Mouse (Mus musculus): Measurements from ENCODE around the gene Lpxn. TPM values are rescaled to one million over a fixed set of nuclear protein-coding genes. Genes with fewer than 3 reads are reported as not detected.

The Lpxn gene
- polyA plus RNA-seq, 1 experiment: 25.1 TPM

GRCm38 (mm10) chr19:12770888-12771287, 25.1 kb upstream of the Lpxn start:
- no peaks in the 10 kb centered on the region for H3K4me1 ChIP-seq (ENCODE audit: control insufficient read depth, insufficient read depth, insufficient read length)
- no peaks in the 10 kb centered on the region for H3K27me3 ChIP-seq (ENCODE audit: control insufficient read depth, insufficient read depth, low read length)
- TF ChIP-seq CTCF (IDR thresholded peaks at IDR 0.05; ENCODE audit: extremely low read depth, insufficient read depth, insufficient read length, insufficient replicate concordance) (no peak), POLR2A (IDR thresholded peaks at IDR 0.05; ENCODE audit: low read depth, low read length) (no peak)
- no peak overlapping the region for H3K27ac ChIP-seq (ENCODE audit: insufficient read depth, low read length)
- no peak for DNase-seq (ENCODE audit: low read depth in 1 of 2, low spot score in 2 of 2)
- H3K4me3 ChIP-seq (ENCODE audit: extremely low read depth, insufficient read depth, insufficient read length): no peak overlapping the region
- WGBS: 94% methylated on average over 5 of the region's 5 CpGs
- peaks cover 34% of the 10 kb centered on the region for H3K36me3 ChIP-seq (ENCODE audit: control insufficient read depth, insufficient read depth, low read length)

- H3K36me3 ChIP-seq (ENCODE audit: control insufficient read depth, insufficient read depth, low read length): peaks cover 11% of the 10 kb centered on the region
- no peak for DNase-seq (ENCODE audit: low read depth in 1 of 2, low spot score in 2 of 2)
- no peaks in the 10 kb centered on the region for H3K4me1 ChIP-seq (ENCODE audit: control insufficient read depth, insufficient read depth, insufficient read length)
- H3K27ac ChIP-seq (ENCODE audit: insufficient read depth, low read length): no peak overlapping the region
- TF ChIP-seq CTCF (IDR thresholded peaks at IDR 0.05; ENCODE audit: extremely low read depth, insufficient read depth, insufficient read length, insufficient replicate concordance): no peak
- no peak for TF ChIP-seq POLR2A (IDR thresholded peaks at IDR 0.05; ENCODE audit: low read depth, low read length)
- no peak overlapping the region for H3K4me3 ChIP-seq (ENCODE audit: extremely low read depth, insufficient read depth, insufficient read length)
- H3K27me3 ChIP-seq (ENCODE audit: control insufficient read depth, insufficient read depth, low read length): no peaks in the 10 kb centered on the region
Observed at GRCm38 (mm10) chr19:12780437-12780836, 15.6 kb upstream of the Lpxn start.

- no peak for DNase-seq (ENCODE audit: low read depth in 1 of 2, low spot score in 2 of 2)
- TF ChIP-seq POLR2A (IDR thresholded peaks at IDR 0.05; ENCODE audit: low read depth, low read length) (no peak), CTCF (IDR thresholded peaks at IDR 0.05; ENCODE audit: extremely low read depth, insufficient read depth, insufficient read length, insufficient replicate concordance) (no peak)
- H3K27me3 ChIP-seq (ENCODE audit: control insufficient read depth, insufficient read depth, low read length): no peaks in the 10 kb centered on the region
- WGBS: 97% methylated on average over 2 of the region's 2 CpGs
- H3K4me3 ChIP-seq (ENCODE audit: extremely low read depth, insufficient read depth, insufficient read length): no peak overlapping the region
- H3K4me1 ChIP-seq (ENCODE audit: control insufficient read depth, insufficient read depth, insufficient read length): peaks cover 2% of the 10 kb centered on the region; the same call in 1 of the 2 replicates
- no peak overlapping the region for H3K27ac ChIP-seq (ENCODE audit: insufficient read depth, low read length)
- H3K36me3 ChIP-seq (ENCODE audit: control insufficient read depth, insufficient read depth, low read length): no peaks in the 10 kb centered on the region
Observed at GRCm38 (mm10) chr19:12786803-12787395, 9.1 kb upstream of the Lpxn start.

GRCm38 (mm10) chr19:12787721-12788120, 8.3 kb upstream of the Lpxn start:
- DNase-seq (ENCODE audit: low read depth in 1 of 2, low spot score in 2 of 2): no peak
- Histone ChIP-seq H3K4me1 (ENCODE audit: control insufficient read depth, insufficient read depth, insufficient read length) (peaks cover 2% of the 10 kb centered on the region; the same call in 1 of the 2 replicates), H3K4me3 (ENCODE audit: extremely low read depth, insufficient read depth, insufficient read length) (no peak overlapping the region), H3K36me3 (ENCODE audit: control insufficient read depth, insufficient read depth, low read length) (no peaks in the 10 kb centered on the region), H3K27ac (ENCODE audit: insufficient read depth, low read length) (no peak overlapping the region), H3K27me3 (ENCODE audit: control insufficient read depth, insufficient read depth, low read length) (no peaks in the 10 kb centered on the region)
- TF ChIP-seq CTCF (IDR thresholded peaks at IDR 0.05; ENCODE audit: extremely low read depth, insufficient read depth, insufficient read length, insufficient replicate concordance): no peak
- TF ChIP-seq POLR2A (IDR thresholded peaks at IDR 0.05; ENCODE audit: low read depth, low read length): no peak
- WGBS: 91% methylated on average over 4 of the region's 4 CpGs

GRCm38 (mm10) chr19:12792374-12792773, 3.6 kb upstream of the Lpxn start:
- Histone ChIP-seq H3K27me3 (ENCODE audit: control insufficient read depth, insufficient read depth, low read length) (no peaks in the 10 kb centered on the region), H3K27ac (ENCODE audit: insufficient read depth, low read length) (no peak overlapping the region), H3K4me3 (ENCODE audit: extremely low read depth, insufficient read depth, insufficient read length) (no peak overlapping the region), H3K4me1 (ENCODE audit: control insufficient read depth, insufficient read depth, insufficient read length) (peaks cover 2% of the 10 kb centered on the region), H3K36me3 (ENCODE audit: control insufficient read depth, insufficient read depth, low read length) (no peaks in the 10 kb centered on the region)
- no peak for DNase-seq (ENCODE audit: low read depth in 1 of 2, low spot score in 2 of 2)
- no peak for TF ChIP-seq CTCF (IDR thresholded peaks at IDR 0.05; ENCODE audit: extremely low read depth, insufficient read depth, insufficient read length, insufficient replicate concordance)
- no peak for TF ChIP-seq POLR2A (IDR thresholded peaks at IDR 0.05; ENCODE audit: low read depth, low read length)

- H3K27me3 ChIP-seq (ENCODE audit: control insufficient read depth, insufficient read depth, low read length): no peaks in the 10 kb centered on the region
- H3K27ac ChIP-seq (ENCODE audit: insufficient read depth, low read length): peak overlapping the region; percentile 98
- no peaks in the 10 kb centered on the region for H3K36me3 ChIP-seq (ENCODE audit: control insufficient read depth, insufficient read depth, low read length)
- H3K4me3 ChIP-seq (ENCODE audit: extremely low read depth, insufficient read depth, insufficient read length): peak overlapping the region; percentile 95
- TF ChIP-seq POLR2A (IDR thresholded peaks at IDR 0.05; ENCODE audit: low read depth, low read length) (peak; percentile 47), CTCF (IDR thresholded peaks at IDR 0.05; ENCODE audit: extremely low read depth, insufficient read depth, insufficient read length, insufficient replicate concordance) (peak; percentile 83)
- WGBS: under 1% methylated on average over 39 of the region's 39 CpGs
- DNase-seq (ENCODE audit: low read depth in 1 of 2, low spot score in 2 of 2): peak; percentile 82 to 95
- H3K4me1 ChIP-seq (ENCODE audit: control insufficient read depth, insufficient read depth, insufficient read length): peaks cover 2% of the 10 kb centered on the region
Observed at GRCm38 (mm10) chr19:12794056-12795044, 1.6 kb upstream of the Lpxn start.
